Mouse (Mus musculus): ENCODE measurements at regions not wholly inside any gene's neighbourhood (a gene's known extent, or its start where the extent isn't known, plus 50 kb on each side); places are given as distances from the start of the nearest gene placed in this dataset.

DNA sequence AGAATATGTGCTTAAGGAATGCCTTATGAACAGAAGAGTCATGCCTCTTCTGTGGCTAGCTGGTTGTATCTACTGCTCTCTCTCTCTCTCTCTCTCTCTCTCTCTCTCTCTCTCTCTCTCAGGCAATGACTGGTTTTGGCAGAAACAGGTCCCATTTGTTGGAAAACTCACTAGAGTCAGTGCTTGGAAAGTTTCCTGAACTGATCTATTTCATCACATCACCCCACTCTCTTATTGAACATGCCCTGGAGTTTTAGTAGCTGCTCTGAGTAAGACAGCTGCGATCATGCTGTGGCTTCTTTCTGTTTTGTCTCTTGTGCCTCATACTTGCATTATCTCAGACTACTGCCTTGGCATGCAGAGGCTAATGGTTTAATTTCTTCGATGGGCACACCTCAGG, 382.2 kb downstream of the Fam84a start:
- H3K27ac ChIP-seq (ENCODE audit: low read depth) = no peak overlapping the region
- H3K4me2 ChIP-seq (ENCODE audit: low read depth, low read length) = no peak overlapping the region
- no peaks in the 10 kb centered on the region for H3K36me3 ChIP-seq (replicated peaks; ENCODE audit: control insufficient read depth, insufficient read depth, low read length)
- no peak overlapping the region for H3K9ac ChIP-seq (replicated peaks; ENCODE audit: low read depth, low read length)
- no peak overlapping the region for H3K4me3 ChIP-seq (ENCODE audit: low read depth, low read length)
- no peak for DNase-seq (ENCODE audit: low spot score)
- no peak for TF ChIP-seq CTCF (IDR thresholded peaks at IDR 0.05; ENCODE audit: low read depth)
- TF ChIP-seq EP300 (IDR thresholded peaks at IDR 0.05; ENCODE audit: low read depth) = no peak
- no peaks in the 10 kb centered on the region for H3K27me3 ChIP-seq (ENCODE audit: control insufficient read depth, insufficient read depth, low read length)
- H3K4me1 ChIP-seq (ENCODE audit: control insufficient read depth, insufficient read depth) = no peaks in the 10 kb centered on the region
- H3K9me3 ChIP-seq (replicated peaks; ENCODE audit: control insufficient read depth, low read length) = 0 out of 2 replicates have a peak, but pooled peaks cover 8% of the 10 kb centered on the region
- WGBS = 81% methylated on average over 2 of the region's 2 CpGs
- ATAC-seq (ENCODE audit: insufficient read depth, low read depth) = no peak

GRCm38 (mm10) chr12:13769156-13769555, 382.7 kb downstream of the Fam84a start:
- Histone ChIP-seq H3K27me3 (ENCODE audit: control insufficient read depth, insufficient read depth, low read length) (no peaks in the 10 kb centered on the region), H3K27ac (ENCODE audit: low read depth) (no peak overlapping the region), H3K36me3 (replicated peaks; ENCODE audit: control insufficient read depth, insufficient read depth, low read length) (no peaks in the 10 kb centered on the region), H3K9ac (replicated peaks; ENCODE audit: low read depth, low read length) (no peak overlapping the region), H3K9me3 (replicated peaks; ENCODE audit: control insufficient read depth, low read length) (0 out of 2 replicates have a peak, but pooled peaks cover 8% of the 10 kb centered on the region), H3K4me2 (ENCODE audit: low read depth, low read length) (no peak overlapping the region), H3K4me3 (ENCODE audit: low read depth, low read length) (no peak overlapping the region), H3K4me1 (ENCODE audit: control insufficient read depth, insufficient read depth) (no peaks in the 10 kb centered on the region)
- 71% methylated on average over 3 of the region's 4 CpGs for WGBS
- no peak for DNase-seq (ENCODE audit: low spot score)
- TF ChIP-seq EP300 (IDR thresholded peaks at IDR 0.05; ENCODE audit: low read depth) (no peak), CTCF (IDR thresholded peaks at IDR 0.05; ENCODE audit: low read depth) (no peak)
- ATAC-seq (ENCODE audit: insufficient read depth, low read depth) = no peak

DNA sequence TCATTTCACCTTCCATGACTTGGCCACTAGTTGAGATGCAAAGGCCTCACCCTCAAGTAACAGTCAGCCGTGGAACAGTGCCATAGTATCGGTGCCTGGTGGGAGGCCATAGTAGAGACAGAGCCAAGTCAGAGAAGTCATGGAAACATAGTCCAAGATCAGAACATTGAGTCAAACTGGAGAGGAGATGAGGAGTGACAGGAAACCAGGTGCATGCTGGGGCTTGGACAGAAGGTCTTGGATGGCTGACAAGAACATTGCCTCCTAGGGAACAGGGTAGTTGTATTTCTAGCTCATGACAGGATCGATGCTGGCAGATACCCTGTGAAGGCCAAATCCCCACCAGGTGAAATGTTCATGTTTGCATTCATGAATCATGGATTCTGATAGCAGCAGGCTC, 385.4 kb downstream of the Fam84a start:
- H3K27me3 ChIP-seq (ENCODE audit: control insufficient read depth, insufficient read depth, low read length) = no peaks in the 10 kb centered on the region
- H3K9ac ChIP-seq (replicated peaks; ENCODE audit: low read depth, low read length) = no peak overlapping the region
- ATAC-seq (ENCODE audit: insufficient read depth, low read depth) = no peak
- H3K4me1 ChIP-seq (ENCODE audit: control insufficient read depth, insufficient read depth) = no peaks in the 10 kb centered on the region
- no peak for DNase-seq (ENCODE audit: low spot score)
- WGBS = 76% methylated on average over 3 of the region's 3 CpGs
- H3K36me3 ChIP-seq (replicated peaks; ENCODE audit: control insufficient read depth, insufficient read depth, low read length) = no peaks in the 10 kb centered on the region
- no peak overlapping the region for H3K4me3 ChIP-seq (ENCODE audit: low read depth, low read length)
- H3K9me3 ChIP-seq (replicated peaks; ENCODE audit: control insufficient read depth, low read length) = no peaks in the 10 kb centered on the region
- TF ChIP-seq CTCF (IDR thresholded peaks at IDR 0.05; ENCODE audit: low read depth) = no peak
- no peak for TF ChIP-seq EP300 (IDR thresholded peaks at IDR 0.05; ENCODE audit: low read depth)
- no peak overlapping the region for H3K4me2 ChIP-seq (ENCODE audit: low read depth, low read length)
- no peak overlapping the region for H3K27ac ChIP-seq (ENCODE audit: low read depth)

GRCm38 (mm10) chr12:13753878-13754277, 398.0 kb downstream of the Fam84a start:
- Histone ChIP-seq H3K27ac (ENCODE audit: low read depth) (no peak overlapping the region), H3K9ac (replicated peaks; ENCODE audit: low read depth, low read length) (no peak overlapping the region), H3K36me3 (replicated peaks; ENCODE audit: control insufficient read depth, insufficient read depth, low read length) (no peaks in the 10 kb centered on the region), H3K4me1 (ENCODE audit: control insufficient read depth, insufficient read depth) (no peaks in the 10 kb centered on the region), H3K9me3 (replicated peaks; ENCODE audit: control insufficient read depth, low read length) (no peaks in the 10 kb centered on the region), H3K27me3 (ENCODE audit: control insufficient read depth, insufficient read depth, low read length) (no peaks in the 10 kb centered on the region), H3K4me2 (ENCODE audit: low read depth, low read length) (no peak overlapping the region), H3K4me3 (ENCODE audit: low read depth, low read length) (no peak overlapping the region)
- TF ChIP-seq EP300 (IDR thresholded peaks at IDR 0.05; ENCODE audit: low read depth) = no peak
- no peak for TF ChIP-seq CTCF (IDR thresholded peaks at IDR 0.05; ENCODE audit: low read depth)
- WGBS = 62% methylated on average over 2 of the region's 2 CpGs
- ATAC-seq (ENCODE audit: insufficient read depth, low read depth) = no peak
- DNase-seq (ENCODE audit: low spot score) = no peak

DNA sequence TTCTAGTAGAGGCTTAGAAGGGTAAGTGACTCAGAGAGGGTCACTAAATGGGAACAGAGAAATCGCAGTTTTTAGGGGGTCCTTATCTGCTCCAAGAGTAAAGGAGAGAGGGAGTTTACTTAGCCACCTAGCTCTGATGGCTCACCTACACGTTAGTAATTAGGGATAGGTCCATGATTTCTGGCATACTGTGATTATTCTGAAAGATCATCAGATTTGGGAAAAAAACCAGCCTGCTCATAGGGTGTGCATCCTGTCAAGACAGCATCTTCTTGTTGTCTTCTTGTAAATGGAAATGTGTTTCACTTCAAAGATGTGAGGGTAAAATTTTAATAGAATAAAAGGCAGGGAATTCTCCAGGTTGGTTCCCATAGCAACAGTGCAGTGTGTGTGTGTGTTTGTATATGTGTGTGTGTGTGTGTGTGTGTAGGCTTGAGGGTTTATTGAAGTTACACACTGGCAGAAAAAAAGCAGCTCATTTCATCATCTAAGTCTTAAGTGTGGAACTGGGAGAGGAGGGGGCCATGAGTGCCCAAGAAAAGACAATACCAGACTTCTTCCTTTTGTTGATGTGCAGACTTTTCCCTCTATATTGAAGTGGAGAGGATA, 407.4 kb downstream of the Fam84a start:
- no peaks in the 10 kb centered on the region for H3K36me3 ChIP-seq (replicated peaks; ENCODE audit: control insufficient read depth, insufficient read depth, low read length)
- H3K9me3 ChIP-seq (replicated peaks; ENCODE audit: control insufficient read depth, low read length) = no peaks in the 10 kb centered on the region
- H3K9ac ChIP-seq (replicated peaks; ENCODE audit: low read depth, low read length) = no peak overlapping the region
- no peaks in the 10 kb centered on the region for H3K27me3 ChIP-seq (ENCODE audit: control insufficient read depth, insufficient read depth, low read length)
- 70% methylated on average over 2 of the region's 2 CpGs for WGBS
- DNase-seq (ENCODE audit: low spot score) (no peak), ATAC-seq (ENCODE audit: insufficient read depth, low read depth) (no peak)
- no peak for TF ChIP-seq CTCF (IDR thresholded peaks at IDR 0.05; ENCODE audit: low read depth)
- no peak overlapping the region for H3K4me3 ChIP-seq (ENCODE audit: low read depth, low read length)
- no peak overlapping the region for H3K27ac ChIP-seq (ENCODE audit: low read depth)
- no peaks in the 10 kb centered on the region for H3K4me1 ChIP-seq (ENCODE audit: control insufficient read depth, insufficient read depth)
- H3K4me2 ChIP-seq (ENCODE audit: low read depth, low read length) = no peak overlapping the region

Data from heart, postnatal 0 days (tissue).